Mouse (Mus musculus): ENCODE data around the gene Taldo1. TPM values are rescaled to one million over a fixed set of nuclear protein-coding genes. Genes with fewer than 3 reads are reported as not detected.

The Taldo1 gene
- polyA plus RNA-seq, 1 experiment from 2014 or later, result 318 TPM

DNA sequence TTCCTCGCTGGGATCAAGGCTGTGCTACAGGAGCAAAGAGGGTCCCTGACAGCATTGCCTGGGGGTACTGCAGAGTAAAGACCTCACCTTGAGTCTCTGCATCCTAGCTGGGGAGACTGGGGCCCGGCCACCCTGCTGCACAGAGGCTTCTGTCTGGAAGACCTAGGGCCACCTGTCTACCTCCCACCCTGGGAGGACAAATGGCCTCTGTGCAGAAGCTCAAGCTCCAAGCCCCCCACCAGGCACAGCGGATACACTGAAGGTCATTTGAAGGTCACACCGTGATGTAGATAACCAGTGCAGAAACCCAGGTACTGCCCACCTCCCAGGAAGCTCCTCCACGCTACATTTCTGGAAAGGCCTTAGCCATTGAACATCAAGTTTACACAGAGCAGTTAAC lies 36.7 kb downstream of the Taldo1 start:
- H3K9ac ChIP-seq (replicated peaks), result no peak overlapping the region
- peaks cover 18% of the 10 kb centered on the region for H3K4me1 ChIP-seq (replicated peaks)
- H3K36me3 ChIP-seq, result peaks cover 45% of the 10 kb centered on the region
- 58% methylated on average over 5 of the region's 5 CpGs for WGBS
- H3K4me2 ChIP-seq, result peak overlapping the region; percentile 62
- peak overlapping the region; percentile 37 for H3K4me3 ChIP-seq (replicated peaks)
- no peaks in the 10 kb centered on the region for H3K27me3 ChIP-seq
- no peak overlapping the region for H3K27ac ChIP-seq
- ATAC-seq (ENCODE audit: insufficient number of reproducible peaks, insufficient read depth, low FRiP score, low TSS enrichment, low read depth), result no peak
- H3K9me3 ChIP-seq, result no peaks in the 10 kb centered on the region

GRCm38 (mm10) chr7:141429310-141429709 lies 37.3 kb downstream of the Taldo1 start, which contains the start of gene Cend1:
Cend1 (minus strand) TSS chr7:141429491.
- H3K9me3 ChIP-seq, result no peaks in the 10 kb centered on the region
- peaks cover 47% of the 10 kb centered on the region for H3K36me3 ChIP-seq
- H3K4me2 ChIP-seq, result peak within 1 kb of the TSS; percentile 62
- no peak within 1 kb of the TSS for H3K27ac ChIP-seq
- H3K27me3 ChIP-seq, result no peaks in the 10 kb centered on the region
- H3K4me1 ChIP-seq (replicated peaks), result peaks cover 24% of the 10 kb centered on the region
- H3K4me3 ChIP-seq (replicated peaks), result peak within 1 kb of the TSS; percentile 37
- WGBS, result 5% methylated on average over 19 of the region's 19 CpGs
- H3K9ac ChIP-seq (replicated peaks), result peak within 1 kb of the TSS; percentile 37; the same call in 1 of the 2 replicates
- ATAC-seq (ENCODE audit: insufficient number of reproducible peaks, insufficient read depth, low FRiP score, low TSS enrichment, low read depth), result peak; percentile 40; the same call in 1 of the 2 replicates

GRCm38 (mm10) chr7:141429840-141430584 lies 38.0 kb downstream of the Taldo1 start:
- 68% methylated on average over 9 of the region's 9 CpGs for WGBS
- Histone ChIP-seq H3K27ac (no peak overlapping the region), H3K4me2 (peak overlapping the region; percentile 62), H3K9me3 (no peaks in the 10 kb centered on the region), H3K4me1 (replicated peaks) (peaks cover 31% of the 10 kb centered on the region), H3K4me3 (replicated peaks) (no peak overlapping the region; the same call in 1 of the 2 replicates), H3K27me3 (no peaks in the 10 kb centered on the region), H3K36me3 (peaks cover 47% of the 10 kb centered on the region), H3K9ac (replicated peaks) (no peak overlapping the region)
- no peak for ATAC-seq (ENCODE audit: insufficient number of reproducible peaks, insufficient read depth, low FRiP score, low TSS enrichment, low read depth)

GRCm38 (mm10) chr7:141430585-141431240 lies 38.7 kb downstream of the Taldo1 start:
- no peak overlapping the region for H3K4me3 ChIP-seq (replicated peaks)
- no peak for ATAC-seq (ENCODE audit: insufficient number of reproducible peaks, insufficient read depth, low FRiP score, low TSS enrichment, low read depth)
- H3K9ac ChIP-seq (replicated peaks), result no peak overlapping the region
- H3K4me1 ChIP-seq (replicated peaks), result peaks cover 38% of the 10 kb centered on the region
- H3K36me3 ChIP-seq, result peaks cover 47% of the 10 kb centered on the region
- WGBS, result 95% methylated on average over 9 of the region's 9 CpGs
- H3K27me3 ChIP-seq, result no peaks in the 10 kb centered on the region
- H3K4me2 ChIP-seq, result no peak overlapping the region
- H3K9me3 ChIP-seq, result no peaks in the 10 kb centered on the region
- no peak overlapping the region for H3K27ac ChIP-seq

- H3K4me1 ChIP-seq (replicated peaks), result peaks cover 47% of the 10 kb centered on the region
- no peaks in the 10 kb centered on the region for H3K27me3 ChIP-seq
- H3K9ac ChIP-seq (replicated peaks), result no peak overlapping the region
- peaks cover 47% of the 10 kb centered on the region for H3K36me3 ChIP-seq
- H3K27ac ChIP-seq, result no peak overlapping the region
- no peaks in the 10 kb centered on the region for H3K9me3 ChIP-seq
- H3K4me3 ChIP-seq (replicated peaks), result no peak overlapping the region
- ATAC-seq (ENCODE audit: insufficient number of reproducible peaks, insufficient read depth, low FRiP score, low TSS enrichment, low read depth), result no peak
- whole genome bisulfite sequencing, result 94% methylated on average over 19 of the region's 19 CpGs
- H3K4me2 ChIP-seq, result no peak overlapping the region
These were observed 39.6 kb downstream of the Taldo1 start for GRCm38 (mm10) chr7:141431434-141432185.

DNA sequence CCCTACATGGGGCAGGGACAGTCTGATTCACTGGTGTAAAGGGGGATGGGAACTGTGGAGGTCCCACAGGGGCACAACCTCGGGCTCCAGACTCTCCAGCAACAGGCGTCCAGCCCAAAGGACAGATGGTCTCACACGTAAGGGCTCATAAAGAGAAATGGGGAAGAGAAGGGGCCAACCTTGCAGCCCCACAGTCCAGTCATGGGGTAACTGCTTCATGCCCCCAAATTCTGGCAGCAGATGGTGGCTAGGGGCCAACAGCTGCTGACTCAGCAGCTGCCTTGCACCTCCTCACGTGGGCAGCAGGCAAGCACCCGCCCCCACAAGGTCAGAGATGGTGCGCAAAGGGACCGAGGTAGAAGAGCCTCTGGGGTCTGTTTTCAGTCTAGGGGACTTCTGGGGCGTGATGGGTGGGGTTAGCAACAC lies 40.2 kb downstream of the Taldo1 start:
- H3K27me3 ChIP-seq, result no peaks in the 10 kb centered on the region

DNA sequence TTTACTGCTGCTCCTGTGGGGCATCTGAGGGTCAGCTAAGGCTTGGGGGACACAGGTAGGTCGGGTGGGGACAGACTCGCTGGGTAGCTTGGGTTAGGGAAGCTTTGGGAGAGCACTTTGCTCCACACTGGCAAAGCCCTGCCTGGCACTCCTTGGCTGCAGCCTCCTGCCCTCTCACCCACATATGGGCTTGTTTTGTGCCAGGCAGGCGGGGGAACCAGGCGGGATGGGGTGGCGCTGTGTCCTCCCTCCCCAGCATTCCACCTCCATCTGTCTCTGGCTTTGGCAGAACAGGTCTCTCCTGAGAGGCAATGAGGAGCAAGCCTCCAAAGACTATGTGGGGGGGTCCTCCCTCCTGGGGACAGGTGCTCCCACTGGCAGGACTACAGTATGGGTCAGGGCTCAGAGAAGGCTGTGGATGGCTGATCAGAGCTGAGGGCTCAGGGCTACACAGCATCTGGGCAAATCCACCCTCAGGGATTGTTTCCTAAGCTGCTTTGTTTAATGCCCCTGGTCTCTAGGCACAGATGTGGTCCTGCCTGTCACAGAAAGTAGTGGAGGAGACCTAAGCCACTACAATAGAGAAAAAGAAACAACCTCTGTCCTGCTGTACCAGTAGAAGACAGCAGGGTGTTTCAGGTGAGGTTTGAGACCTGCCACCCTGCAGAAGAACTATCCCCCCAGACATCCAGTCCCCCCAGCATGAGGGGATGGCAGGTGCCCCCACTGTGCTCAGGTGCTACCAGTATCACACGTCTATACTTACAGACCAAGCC lies 40.9 kb downstream of the Taldo1 start:
- 0 out of 2 replicates have a peak overlapping the region, but pooled peaks have one; percentile 54 for H3K4me3 ChIP-seq (replicated peaks)
- WGBS, result 81% methylated on average over 6 of the region's 6 CpGs
- peak overlapping the region; percentile 72; the same call in 1 of the 2 replicates for H3K9ac ChIP-seq (replicated peaks)
- H3K27me3 ChIP-seq, result no peaks in the 10 kb centered on the region
- H3K27ac ChIP-seq, result no peak overlapping the region
- no peaks in the 10 kb centered on the region for H3K9me3 ChIP-seq
- peaks cover 52% of the 10 kb centered on the region for H3K4me1 ChIP-seq (replicated peaks)
- ATAC-seq (ENCODE audit: insufficient number of reproducible peaks, insufficient read depth, low FRiP score, low TSS enrichment, low read depth), result no peak
- H3K4me2 ChIP-seq, result 0 out of 2 replicates have a peak overlapping the region, but pooled peaks have one; percentile 87
- H3K36me3 ChIP-seq, result peaks cover 43% of the 10 kb centered on the region

More for the DNA sequence above, 40.2 kb downstream of the Taldo1 start:
- Histone ChIP-seq H3K27ac (no peak overlapping the region), H3K4me3 (replicated peaks) (no peak overlapping the region), H3K36me3 (peaks cover 46% of the 10 kb centered on the region), H3K9ac (replicated peaks) (0 out of 2 replicates have a peak overlapping the region, but pooled peaks have one; percentile 28), H3K4me2 (no peak overlapping the region), H3K4me1 (replicated peaks) (peaks cover 52% of the 10 kb centered on the region), H3K9me3 (no peaks in the 10 kb centered on the region)
- no peak for ATAC-seq (ENCODE audit: insufficient number of reproducible peaks, insufficient read depth, low FRiP score, low TSS enrichment, low read depth)
- WGBS, result 76% methylated on average over 8 of the region's 8 CpGs

DNA sequence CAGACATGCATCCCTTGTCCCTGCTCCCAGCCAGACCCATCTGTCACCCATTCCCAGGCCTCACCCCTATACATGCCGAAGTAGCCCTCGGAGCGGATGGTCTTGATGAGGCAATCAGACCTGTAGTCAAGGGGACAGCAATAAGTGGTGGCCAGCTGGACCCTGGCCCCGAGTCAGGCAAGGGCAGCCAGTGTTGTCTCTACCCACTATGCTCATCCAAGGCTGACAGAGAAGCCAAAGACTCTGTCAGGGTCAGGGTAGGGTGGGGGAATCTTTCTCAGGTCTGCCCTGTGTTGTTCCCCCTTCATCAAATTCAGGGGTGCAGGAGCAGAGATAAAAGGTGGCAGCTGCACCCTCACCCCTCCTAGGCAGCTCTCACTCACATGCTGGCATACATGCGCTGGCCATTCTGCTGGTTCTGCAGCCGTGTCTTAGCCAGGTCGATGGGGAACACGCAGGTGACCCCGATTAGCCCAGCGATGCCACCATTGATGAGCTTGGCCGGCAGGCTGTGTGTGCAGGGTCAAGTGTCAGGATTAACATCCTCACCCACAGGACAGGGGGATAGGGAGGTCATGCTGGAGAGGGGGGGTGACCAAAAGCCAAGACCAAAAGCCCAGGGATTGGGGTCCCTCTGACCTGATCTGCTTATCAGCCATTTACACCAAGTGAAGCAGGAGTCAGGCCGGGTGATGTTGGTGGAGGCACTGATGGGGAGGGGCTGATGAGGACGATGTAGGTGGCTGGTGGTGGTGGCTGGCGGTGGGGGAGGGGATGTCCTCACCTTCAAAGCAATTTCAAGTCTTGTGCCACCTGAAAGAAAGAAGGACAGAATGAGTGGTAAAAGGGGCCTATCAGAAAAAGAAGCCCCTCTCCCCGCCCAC lies 41.8 kb downstream of the Taldo1 start:
- Histone ChIP-seq H3K4me1 (replicated peaks) (peaks cover 50% of the 10 kb centered on the region), H3K4me3 (replicated peaks) (peak overlapping the region; percentile 54), H3K9me3 (no peaks in the 10 kb centered on the region), H3K36me3 (peaks cover 51% of the 10 kb centered on the region), H3K27ac (no peak overlapping the region), H3K27me3 (no peaks in the 10 kb centered on the region), H3K4me2 (peak overlapping the region; percentile 87), H3K9ac (replicated peaks) (peak overlapping the region; percentile 72)
- WGBS, result 72% methylated on average over 15 of the region's 15 CpGs
- no peak for ATAC-seq (ENCODE audit: insufficient number of reproducible peaks, insufficient read depth, low FRiP score, low TSS enrichment, low read depth)

DNA sequence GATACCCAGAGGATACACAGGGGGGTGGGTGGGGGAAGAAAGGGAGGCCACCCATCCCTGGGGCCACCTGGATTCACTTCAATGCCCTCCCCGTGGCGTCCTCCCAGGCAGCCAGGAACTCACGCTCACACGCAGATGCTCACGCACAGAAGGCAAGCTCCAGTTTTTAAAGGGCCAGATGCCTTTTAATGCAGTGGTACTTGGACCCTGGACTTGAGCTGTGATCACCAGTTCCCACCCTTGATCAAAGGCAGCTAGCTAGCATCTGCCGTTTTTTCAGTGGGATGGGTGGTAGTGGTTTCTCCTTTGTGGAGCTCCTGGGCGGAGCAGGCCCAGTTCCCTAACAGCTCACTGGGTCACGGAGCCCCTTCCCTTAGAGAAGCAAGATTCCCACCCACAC lies 42.5 kb downstream of the Taldo1 start:
- 14% methylated on average over 8 of the region's 8 CpGs for WGBS
- no peak for ATAC-seq (ENCODE audit: insufficient number of reproducible peaks, insufficient read depth, low FRiP score, low TSS enrichment, low read depth)
- Histone ChIP-seq H3K4me1 (replicated peaks) (peaks cover 43% of the 10 kb centered on the region), H3K27me3 (no peaks in the 10 kb centered on the region), H3K36me3 (peaks cover 59% of the 10 kb centered on the region), H3K9me3 (no peaks in the 10 kb centered on the region), H3K4me3 (replicated peaks) (peak overlapping the region; percentile 54), H3K9ac (replicated peaks) (peak overlapping the region; percentile 72), H3K4me2 (peak overlapping the region; percentile 87), H3K27ac (peak overlapping the region; percentile 62)
